Comparison of ENCODE assay signal across 22 mouse cellular contexts in genomic region chrX:121893206-121893605, GRCm38 (mm10).
DNase-seq lines count a peak whose midpoint lies in the region; ATAC-seq and TF ChIP-seq lines count a peak whose summit lies in the region.
"Had no signal": no experiment of that assay in that cellular context is flagged by ENCODE, and none has a peak within 500 bp of the region (broad histone marks: within the 10 kb centered on the region; RNA-seq: fewer than 3 reads in every experiment).

No protein-coding gene starts in this region.

- no peaks in the 10 kb centered on the region for H3K79me2 ChIP-seq in MEL (ENCODE audit: control insufficient read depth, insufficient read depth, low read length, poor library complexity)

- H3K36me3 ChIP-seq in intestine, embryonic 15.5 days, result no peaks in the 10 kb centered on the region
- no peaks in the 10 kb centered on the region for H3K36me3 ChIP-seq in intestine, postnatal 0 days (ENCODE audit: control insufficient read depth, insufficient read depth)
- H3K36me3 ChIP-seq in MEL (ENCODE audit: control insufficient read depth in 1 of 2, insufficient read depth in 2 of 2, low read length in 2 of 2), result peaks cover 0 to 6% of the 10 kb centered on the region in 2 experiments; a peak in 2 of 4 replicates
- H3K36me3 ChIP-seq: embryonic facial prominence, embryonic 10.5 days; embryonic facial prominence, embryonic 12.5 days; forebrain, embryonic 15.5 days; G1E had no signal

- TF ChIP-seq RAD21 in MEL (IDR thresholded peaks at IDR 0.05; ENCODE audit: low read depth, low read length), result no peak

- no peak overlapping the region for H3K9ac ChIP-seq in intestine, embryonic 15.5 days
- H3K9ac ChIP-seq in intestine, postnatal 0 days (ENCODE audit: low read depth, low read length), result no peak overlapping the region
- H3K9ac ChIP-seq in MEL (ENCODE audit: control insufficient read depth, low read depth, low read length, poor library complexity, severe bottlenecking), result no peak overlapping the region
- H3K9ac ChIP-seq: embryonic facial prominence, embryonic 12.5 days; forebrain, embryonic 13.5 days; forebrain, embryonic 15.5 days; forebrain, postnatal 0 days had no signal

- no peak overlapping the region for H3K27ac ChIP-seq in intestine, embryonic 15.5 days
- no peak overlapping the region for H3K27ac ChIP-seq in intestine, postnatal 0 days (ENCODE audit: low read depth, low read length)
- H3K27ac ChIP-seq in MEL (ENCODE audit: control insufficient read depth, low read depth, low read length), result peak overlapping the region; percentile 36; the same call in 1 of the 2 replicates
- H3K27ac ChIP-seq: embryonic facial prominence, embryonic 10.5 days; embryonic facial prominence, embryonic 12.5 days; forebrain, embryonic 13.5 days; forebrain, embryonic 15.5 days had no signal

- TF ChIP-seq CTCF in intestine, postnatal 0 days (IDR thresholded peaks at IDR 0.05; ENCODE audit: low read depth), result no peak
- no peak for TF ChIP-seq CTCF in MEL (IDR thresholded peaks at IDR 0.05 in 2 of 3, conservative IDR thresholded peaks at IDR 0.05 in 1 of 3; ENCODE audit: control insufficient read depth in 1 of 3, insufficient read depth in 1 of 3, low read depth in 2 of 3, low read length in 3 of 3, poor library complexity in 1 of 3, severe bottlenecking in 1 of 3)

- ATAC-seq in intestine, embryonic 15.5 days, result peak; percentile 73
- no peak for ATAC-seq in intestine, postnatal 0 days
- ATAC-seq: CD4-positive, CD25-positive, alpha-beta regulatory T cell, adult 4 months; forebrain, embryonic 13.5 days; forebrain, embryonic 15.5 days; forebrain, postnatal 0 days had no signal

- H3K9me3 ChIP-seq in intestine, embryonic 15.5 days, result no peaks in the 10 kb centered on the region
- no peaks in the 10 kb centered on the region for H3K9me3 ChIP-seq in intestine, postnatal 0 days (ENCODE audit: control insufficient read depth)
- no peaks in the 10 kb centered on the region for H3K9me3 ChIP-seq in MEL (replicated peaks; ENCODE audit: insufficient read depth, low read length)
- H3K9me3 ChIP-seq: embryonic facial prominence, embryonic 10.5 days; embryonic facial prominence, embryonic 12.5 days; forebrain, embryonic 13.5 days; forebrain, embryonic 15.5 days; G1E had no signal

- peak; percentile 54 to 59; a peak in 3 of 4 replicates for TF ChIP-seq EP300 in MEL (IDR thresholded peaks at IDR 0.05; ENCODE audit: low read depth in 1 of 2, low read length in 2 of 2)

- no peak overlapping the region for H3K4me3 ChIP-seq in intestine, embryonic 15.5 days (replicated peaks)
- no peak overlapping the region for H3K4me3 ChIP-seq in intestine, postnatal 0 days (ENCODE audit: low read depth, low read length)
- H3K4me3 ChIP-seq in MEL (ENCODE audit: control insufficient read depth in 1 of 2, insufficient read depth in 1 of 2, low read depth in 2 of 2, low read length in 2 of 2), result no peak overlapping the region
- H3K4me3 ChIP-seq: embryonic facial prominence, embryonic 10.5 days; embryonic facial prominence, embryonic 12.5 days; forebrain, embryonic 13.5 days; forebrain, embryonic 15.5 days had no signal

- no peak for TF ChIP-seq POLR2A in MEL (IDR thresholded peaks at IDR 0.05; ENCODE audit: control insufficient read depth in 1 of 2, insufficient read depth in 1 of 2, low read depth in 1 of 2, low read length in 2 of 2, poor library complexity in 1 of 2)

- 69% methylated on average over 1 of the region's 1 CpGs for WGBS in intestine, embryonic 15.5 days
- 56% methylated on average over 1 of the region's 1 CpGs for WGBS in intestine, postnatal 0 days

- peak; percentile 18 for DNase-seq in MEL (ENCODE audit: low read depth, low spot score)
- DNase-seq in kidney, postnatal 10 days, result no peak
- DNase-seq in spleen, postnatal 4 days (ENCODE audit: low spot score in 2 of 2), result no peak
- DNase-seq: adrenal gland, adult 8-10 months; adrenal gland, postnatal 14 days; adrenal gland, postnatal 36 days; B cell, adult 2 months; cerebellum, adult 11-12 months; cerebellum, adult 2 months; cerebellum, adult 9-10 months; cerebellum, postnatal 10 days; cerebellum, postnatal 25 days; forebrain, postnatal 0 days had no signal

- H3K27me3 ChIP-seq in intestine, embryonic 15.5 days (replicated peaks), result no peaks in the 10 kb centered on the region
- no peaks in the 10 kb centered on the region for H3K27me3 ChIP-seq in intestine, postnatal 0 days (replicated peaks; ENCODE audit: control insufficient read depth, insufficient read depth, low read length)
- H3K27me3 ChIP-seq in MEL (ENCODE audit: control insufficient read depth in 1 of 2, insufficient read depth in 2 of 2, low read length in 2 of 2), result no peaks in the 10 kb centered on the region
- H3K27me3 ChIP-seq: CH12.LX; embryonic facial prominence, embryonic 12.5 days; forebrain, embryonic 13.5 days; forebrain, embryonic 15.5 days had no signal

- H3K4me2 ChIP-seq in intestine, embryonic 15.5 days (replicated peaks), result no peak overlapping the region
- H3K4me2 ChIP-seq in intestine, postnatal 0 days (replicated peaks; ENCODE audit: low read depth), result no peak overlapping the region
- H3K4me2 ChIP-seq: embryonic facial prominence, embryonic 12.5 days; forebrain, embryonic 13.5 days; forebrain, embryonic 15.5 days had no signal

- H3K4me1 ChIP-seq in intestine, embryonic 15.5 days (replicated peaks), result no peaks in the 10 kb centered on the region
- H3K4me1 ChIP-seq in intestine, postnatal 0 days (replicated peaks; ENCODE audit: control insufficient read depth, insufficient read depth, low read length), result no peaks in the 10 kb centered on the region
- peaks cover 2% of the 10 kb centered on the region in 2 experiments; a peak in 1 of 4 replicates for H3K4me1 ChIP-seq in MEL (ENCODE audit: control insufficient read depth in 1 of 2, insufficient read depth in 2 of 2, low read length in 2 of 2)
- H3K4me1 ChIP-seq: embryonic facial prominence, embryonic 10.5 days; embryonic facial prominence, embryonic 12.5 days; forebrain, embryonic 13.5 days; forebrain, embryonic 15.5 days had no signal

TF ChIP-seq in MEL, 35 proteins besides CTCF, POLR2A, EP300 and RAD21:
- peak; percentile 56; the same call in 1 of the 2 replicates for TF ChIP-seq TCF12 (IDR thresholded peaks at IDR 0.05; ENCODE audit: low read depth, low read length)
- TF ChIP-seq GATA1 (IDR thresholded peaks at IDR 0.05; ENCODE audit: low read depth, low read length), result peak; percentile 35; the same call in 1 of the 2 replicates
- TF ChIP-seq USF2 (IDR thresholded peaks at IDR 0.05; ENCODE audit: borderline replicate concordance in 1 of 2, insufficient read depth in 1 of 2, low read depth in 1 of 2, low read length in 2 of 2), result no peak
- TF ChIP-seq ZNF384 (IDR thresholded peaks at IDR 0.05; ENCODE audit: low read depth, low read length), result no peak
- no peak for TF ChIP-seq BHLHE40 (IDR thresholded peaks at IDR 0.05; ENCODE audit: borderline replicate concordance, low read depth, low read length)
TF ChIP-seq in MEL: peak in this region for 2.
